Mouse (Mus musculus): ENCODE data around the gene Col6a5. TPM values are rescaled to one million over a fixed set of nuclear protein-coding genes. Genes with fewer than 3 reads are reported as not detected.

Col6a5 gene
- polyA plus RNA-seq, 1 experiment from 2014 or later = 0.05 TPM

DNA sequence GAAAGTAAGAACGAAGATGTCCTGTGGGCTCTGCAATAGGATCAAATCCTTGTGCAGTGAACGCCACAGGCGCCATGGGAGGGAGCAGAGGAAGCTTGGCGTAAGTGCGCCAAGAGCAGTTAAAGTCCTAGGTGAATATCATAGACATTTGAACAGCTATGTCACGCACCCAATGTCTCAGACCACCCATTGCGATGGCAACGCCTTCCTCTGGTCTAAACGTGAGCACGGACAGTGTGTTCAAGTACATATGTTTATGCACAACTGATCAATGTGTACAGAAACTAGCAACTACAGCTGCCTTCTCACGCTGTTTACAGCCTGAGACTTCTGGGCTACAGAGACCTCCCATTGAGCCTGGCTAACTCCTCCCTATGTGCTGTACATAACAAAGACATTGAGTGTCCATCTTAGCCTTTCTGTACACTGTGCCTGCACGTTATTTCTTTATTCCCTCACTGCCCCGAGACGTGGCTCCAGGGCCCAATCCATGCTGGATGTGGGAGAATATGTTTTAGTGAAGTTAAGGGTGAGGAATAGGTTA is 11.0 kb upstream of the Col6a5 start:
- Histone ChIP-seq H3K4me1 (replicated peaks) (no peaks in the 10 kb centered on the region), H3K4me2 (no peak overlapping the region), H3K9ac (no peak overlapping the region), H3K27me3 (no peaks in the 10 kb centered on the region), H3K36me3 (no peaks in the 10 kb centered on the region), H3K4me3 (replicated peaks) (no peak overlapping the region), H3K27ac (no peak overlapping the region), H3K9me3 (replicated peaks) (no peaks in the 10 kb centered on the region; the same call in 1 of the 2 replicates)
- no peak for ATAC-seq (ENCODE audit: low read depth)
- WGBS (ENCODE audit: insufficient replicate concordance) = 76% methylated on average over 14 of the region's 14 CpGs
- no peak for DNase-seq

DNA sequence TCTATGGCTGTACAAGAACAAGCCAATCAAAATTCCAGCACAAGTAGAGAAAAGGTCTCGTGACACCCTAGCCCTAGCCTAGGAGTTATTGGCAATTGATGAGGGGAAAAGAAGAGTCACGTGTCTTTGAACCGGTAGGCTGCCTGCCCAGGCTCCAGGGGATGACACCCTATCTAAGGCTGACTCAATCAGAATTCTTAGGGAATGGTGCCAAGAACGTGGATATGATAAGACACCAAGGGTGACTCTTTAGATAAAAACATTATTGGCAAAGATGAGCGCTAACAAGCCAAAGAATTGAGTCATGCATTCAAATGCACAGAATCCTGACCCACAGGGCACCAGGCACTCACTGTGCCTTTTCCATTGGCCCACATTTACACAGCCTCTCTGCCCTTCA is 10.5 kb upstream of the Col6a5 start:
- no peak overlapping the region for H3K27ac ChIP-seq

DNA sequence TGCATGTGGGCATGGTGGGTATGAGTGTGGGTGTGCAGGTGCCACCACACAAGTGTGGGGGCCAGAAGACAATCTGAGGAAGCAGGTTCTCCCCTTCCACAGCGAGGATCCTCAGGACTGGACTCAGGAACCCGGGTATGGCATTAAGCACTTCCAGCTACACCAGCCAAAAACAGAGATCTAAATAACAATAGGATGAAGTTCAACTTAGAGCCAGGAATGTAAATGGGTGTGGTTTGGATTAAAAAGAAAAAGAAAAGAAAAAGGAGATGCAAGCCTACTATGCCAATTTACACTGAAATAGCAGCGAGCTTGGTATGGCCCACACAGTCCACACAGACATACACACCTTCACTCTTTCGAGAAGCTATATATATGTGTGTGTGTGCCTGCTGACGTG is 7.5 kb upstream of the Col6a5 start:
- no peaks in the 10 kb centered on the region for H3K36me3 ChIP-seq
- H3K27ac ChIP-seq = no peak overlapping the region
- H3K9me3 ChIP-seq (replicated peaks) = no peaks in the 10 kb centered on the region
- no peak overlapping the region for H3K9ac ChIP-seq
- no peaks in the 10 kb centered on the region for H3K27me3 ChIP-seq
- DNase-seq (no peak), ATAC-seq (ENCODE audit: low read depth) (no peak)
- 47% methylated on average over 5 of the region's 5 CpGs for WGBS (ENCODE audit: insufficient replicate concordance)
- no peak overlapping the region for H3K4me3 ChIP-seq (replicated peaks)
- H3K4me1 ChIP-seq (replicated peaks) = no peaks in the 10 kb centered on the region
- no peak overlapping the region for H3K4me2 ChIP-seq

More for the DNA sequence above, 10.5 kb upstream of the Col6a5 start:
- no peak for DNase-seq
- no peaks in the 10 kb centered on the region for H3K4me1 ChIP-seq (replicated peaks)
- H3K9ac ChIP-seq = no peak overlapping the region
- no peaks in the 10 kb centered on the region; the same call in 1 of the 2 replicates for H3K9me3 ChIP-seq (replicated peaks)
- no peaks in the 10 kb centered on the region for H3K27me3 ChIP-seq
- no peak for ATAC-seq (ENCODE audit: low read depth)
- no peaks in the 10 kb centered on the region for H3K36me3 ChIP-seq
- no peak overlapping the region for H3K4me3 ChIP-seq (replicated peaks)
- H3K4me2 ChIP-seq = no peak overlapping the region
- WGBS (ENCODE audit: insufficient replicate concordance) = 53% methylated on average over 5 of the region's 5 CpGs

DNA sequence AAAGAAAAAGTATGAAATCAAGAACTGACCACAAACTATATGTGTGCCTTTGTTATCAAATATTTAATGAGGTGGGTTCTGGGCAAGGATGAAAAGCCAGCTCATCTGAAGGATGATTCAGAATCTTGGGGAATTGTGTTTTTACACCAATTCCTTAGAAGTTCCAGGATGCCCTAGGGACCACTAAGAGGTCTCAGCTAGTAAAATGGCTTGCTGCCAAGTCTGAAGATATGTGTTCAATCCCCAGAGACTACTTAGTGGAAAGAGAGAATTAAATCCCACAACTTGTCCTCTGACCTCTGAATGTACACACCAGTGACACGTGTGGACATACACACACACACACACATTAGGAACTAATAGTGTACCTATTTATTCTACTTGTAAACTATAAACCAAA is 1.3 kb downstream of the Col6a5 start:
- 65% methylated on average over 1 of the region's 1 CpGs for WGBS (ENCODE audit: insufficient replicate concordance)

DNA sequence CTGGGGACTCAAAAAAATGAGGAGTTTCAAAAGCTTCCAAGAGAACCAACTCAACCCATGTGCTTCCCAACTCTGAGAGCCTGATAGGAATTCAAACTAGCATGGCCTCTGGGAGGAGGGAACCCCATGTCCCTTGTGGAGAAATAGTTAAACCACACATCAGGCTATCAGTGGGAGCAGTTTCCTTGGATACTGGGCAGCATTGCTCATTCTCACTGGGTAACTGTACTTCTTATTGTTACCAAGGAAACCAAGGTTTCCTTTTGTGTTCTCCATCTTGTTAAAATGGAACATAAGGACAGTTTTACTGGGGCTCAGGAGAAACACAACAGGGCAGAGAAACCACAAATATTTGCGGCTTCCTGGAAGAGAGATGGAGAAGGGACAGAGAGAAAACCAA is 10.7 kb downstream of the Col6a5 start:
- no peak overlapping the region for H3K27ac ChIP-seq
- no peaks in the 10 kb centered on the region for H3K36me3 ChIP-seq
- no peaks in the 10 kb centered on the region for H3K9me3 ChIP-seq (replicated peaks)
- H3K4me1 ChIP-seq (replicated peaks) = no peaks in the 10 kb centered on the region
- no peak overlapping the region for H3K9ac ChIP-seq
- no peak overlapping the region for H3K4me2 ChIP-seq
- H3K4me3 ChIP-seq (replicated peaks) = no peak overlapping the region
- WGBS (ENCODE audit: insufficient replicate concordance) = 72% methylated on average over 1 of the region's 1 CpGs
- DNase-seq (no peak), ATAC-seq (ENCODE audit: low read depth) (no peak)
- no peaks in the 10 kb centered on the region for H3K27me3 ChIP-seq

More for the DNA sequence above, 1.3 kb downstream of the Col6a5 start:
- no peaks in the 10 kb centered on the region for H3K27me3 ChIP-seq
- H3K36me3 ChIP-seq = no peaks in the 10 kb centered on the region
- H3K4me2 ChIP-seq = no peak overlapping the region
- H3K27ac ChIP-seq = no peak overlapping the region
- no peak overlapping the region for H3K4me3 ChIP-seq (replicated peaks)
- ATAC-seq (ENCODE audit: low read depth) (no peak), DNase-seq (no peak)
- H3K9ac ChIP-seq = no peak overlapping the region
- no peaks in the 10 kb centered on the region for H3K9me3 ChIP-seq (replicated peaks)
- no peaks in the 10 kb centered on the region for H3K4me1 ChIP-seq (replicated peaks)

DNA sequence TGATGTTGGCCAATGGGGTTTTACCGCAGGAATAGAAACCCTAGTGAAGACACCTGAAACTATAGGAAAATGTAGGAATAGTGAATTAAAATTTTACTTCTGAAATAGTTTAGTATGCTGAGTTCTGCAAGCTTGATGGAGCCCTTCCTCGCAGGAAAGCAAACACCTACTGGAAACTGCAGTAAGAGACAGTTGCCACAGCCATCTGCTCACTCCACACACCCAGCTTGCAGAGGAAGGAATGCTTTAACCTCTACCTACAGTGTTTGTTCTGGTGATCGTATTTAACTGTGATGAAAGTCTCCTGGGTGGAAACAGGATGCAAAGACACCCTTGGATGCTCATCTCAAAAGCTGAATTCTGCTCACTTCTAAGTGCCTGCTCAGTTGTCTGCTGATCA is 12.9 kb downstream of the Col6a5 start:
- Histone ChIP-seq H3K27me3 (no peaks in the 10 kb centered on the region), H3K9ac (no peak overlapping the region), H3K27ac (no peak overlapping the region), H3K4me2 (no peak overlapping the region), H3K4me1 (replicated peaks) (no peaks in the 10 kb centered on the region), H3K36me3 (no peaks in the 10 kb centered on the region), H3K4me3 (replicated peaks) (no peak overlapping the region), H3K9me3 (replicated peaks) (no peaks in the 10 kb centered on the region)
- 51% methylated on average over 3 of the region's 3 CpGs for WGBS (ENCODE audit: insufficient replicate concordance)
- DNase-seq (no peak), ATAC-seq (ENCODE audit: low read depth) (no peak)

DNA sequence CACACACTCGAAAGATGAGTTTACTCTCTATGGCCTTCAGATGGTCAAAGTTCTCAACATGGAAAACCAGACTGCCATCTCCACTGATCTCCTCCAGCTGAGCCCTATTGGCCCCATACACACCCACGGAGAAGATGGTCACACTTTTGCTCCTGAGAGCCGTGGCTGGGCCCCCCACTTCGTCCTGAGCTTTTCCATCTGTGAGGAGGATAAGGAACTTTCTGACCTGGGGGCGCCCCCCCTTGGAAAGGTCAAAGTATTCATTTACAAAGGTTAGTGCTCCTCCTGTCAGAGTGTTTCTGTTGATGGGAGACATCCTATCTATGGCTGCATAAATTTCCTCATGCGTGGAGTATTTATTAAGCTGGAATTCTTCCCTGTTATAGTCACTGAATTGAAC is 26.6 kb downstream of the Col6a5 start:
- 47% methylated on average over 6 of the region's 6 CpGs for WGBS (ENCODE audit: insufficient replicate concordance)
- H3K4me1 ChIP-seq (replicated peaks) = no peaks in the 10 kb centered on the region
- ATAC-seq (ENCODE audit: low read depth) = no peak

DNA sequence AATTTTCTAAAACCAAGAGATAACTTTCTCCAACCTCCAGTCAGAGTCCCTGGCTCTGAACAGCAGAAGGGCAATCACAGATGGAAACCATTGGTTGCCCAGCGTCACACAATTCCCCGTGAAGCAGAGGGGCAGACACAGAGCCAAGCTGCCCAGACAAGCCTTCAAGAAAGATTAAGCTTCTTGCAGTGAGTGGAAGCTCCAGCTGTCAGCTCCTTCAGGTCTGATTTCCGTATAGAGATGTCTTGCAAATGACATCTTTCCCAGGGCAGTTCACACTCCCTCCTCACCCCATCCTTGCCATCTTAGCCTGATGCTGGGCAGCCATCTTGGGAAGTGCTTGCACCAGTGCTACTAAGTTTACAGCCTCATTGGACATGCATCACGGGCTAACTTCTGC is 31.2 kb downstream of the Col6a5 start:
- Histone ChIP-seq H3K36me3 (no peaks in the 10 kb centered on the region), H3K27me3 (no peaks in the 10 kb centered on the region), H3K27ac (no peak overlapping the region), H3K4me1 (replicated peaks) (no peaks in the 10 kb centered on the region), H3K4me3 (replicated peaks) (no peak overlapping the region), H3K9ac (no peak overlapping the region), H3K4me2 (no peak overlapping the region), H3K9me3 (replicated peaks) (no peaks in the 10 kb centered on the region; the same call in 1 of the 2 replicates)
- DNase-seq (no peak), ATAC-seq (ENCODE audit: low read depth) (no peak)
- WGBS (ENCODE audit: insufficient replicate concordance) = 59% methylated on average over 4 of the region's 4 CpGs

More for the DNA sequence above, 26.6 kb downstream of the Col6a5 start:
- H3K4me3 ChIP-seq (replicated peaks) = no peak overlapping the region
- no peaks in the 10 kb centered on the region for H3K36me3 ChIP-seq
- no peak for DNase-seq
- H3K27ac ChIP-seq = no peak overlapping the region
- H3K4me2 ChIP-seq = no peak overlapping the region
- H3K27me3 ChIP-seq = no peaks in the 10 kb centered on the region
- no peak overlapping the region for H3K9ac ChIP-seq
- no peaks in the 10 kb centered on the region for H3K9me3 ChIP-seq (replicated peaks)

DNA sequence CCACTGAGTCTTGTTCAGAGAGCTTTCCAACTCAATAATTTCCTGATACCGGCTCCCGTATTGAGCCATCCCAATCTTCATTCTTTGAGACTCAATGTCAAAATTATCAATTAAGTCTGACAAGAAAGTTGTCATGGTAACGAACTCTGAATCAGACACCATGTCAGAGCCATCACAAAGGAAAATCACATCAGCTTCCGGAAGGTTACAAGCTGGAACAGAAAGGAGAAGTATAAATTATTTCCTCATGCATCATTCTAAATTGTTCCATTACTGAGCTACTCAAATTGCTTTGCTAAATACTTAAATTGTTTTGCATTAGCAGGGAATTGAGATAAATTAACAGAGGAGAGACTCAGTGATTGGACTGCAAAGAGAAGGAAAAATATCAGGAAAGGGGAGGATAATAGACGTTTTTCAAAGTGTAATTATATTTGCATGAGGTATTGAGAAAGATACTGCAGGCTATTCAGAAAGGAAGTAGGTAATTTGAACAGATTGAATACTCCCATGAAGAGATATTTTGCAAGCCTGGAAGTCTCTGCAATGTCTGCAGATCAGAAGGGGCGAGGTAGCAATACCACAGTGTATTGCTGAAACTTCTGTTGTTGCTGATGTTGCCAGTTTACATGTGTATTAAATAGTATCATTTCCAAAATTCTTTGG is 31.9 kb downstream of the Col6a5 start:
- DNase-seq = no peak
- no peak overlapping the region for H3K27ac ChIP-seq
- H3K36me3 ChIP-seq = no peaks in the 10 kb centered on the region
- H3K4me2 ChIP-seq = no peak overlapping the region
- ATAC-seq (ENCODE audit: low read depth) = no peak
- 56% methylated on average over 6 of the region's 6 CpGs for WGBS (ENCODE audit: insufficient replicate concordance)
- H3K27me3 ChIP-seq = no peaks in the 10 kb centered on the region
- no peaks in the 10 kb centered on the region for H3K4me1 ChIP-seq (replicated peaks)
- H3K4me3 ChIP-seq (replicated peaks) = no peak overlapping the region
- no peaks in the 10 kb centered on the region; the same call in 1 of the 2 replicates for H3K9me3 ChIP-seq (replicated peaks)
- no peak overlapping the region for H3K9ac ChIP-seq

DNA sequence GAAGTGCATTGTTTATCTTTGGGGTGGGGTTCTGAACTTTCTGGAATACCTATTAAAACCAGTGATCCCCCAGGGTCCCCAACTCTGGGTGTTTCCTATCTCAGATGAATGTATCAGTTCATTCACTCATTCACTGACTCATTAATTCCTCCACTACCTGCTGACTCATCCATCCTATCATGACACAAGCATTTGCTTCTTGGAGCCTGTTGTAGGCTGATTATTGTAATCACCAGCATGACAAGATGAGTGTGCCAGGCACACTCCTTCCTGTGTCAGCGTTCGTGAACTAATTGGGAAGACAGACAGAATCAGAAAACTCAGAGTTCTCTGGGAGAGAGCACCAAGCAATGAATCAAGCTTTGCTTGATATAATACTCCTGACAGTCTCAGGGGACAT is 36.8 kb downstream of the Col6a5 start:
- Histone ChIP-seq H3K36me3 (no peaks in the 10 kb centered on the region), H3K4me3 (replicated peaks) (no peak overlapping the region), H3K27ac (no peak overlapping the region), H3K9me3 (replicated peaks) (no peaks in the 10 kb centered on the region; the same call in 1 of the 2 replicates), H3K4me1 (replicated peaks) (no peaks in the 10 kb centered on the region), H3K4me2 (no peak overlapping the region), H3K9ac (no peak overlapping the region), H3K27me3 (no peaks in the 10 kb centered on the region)
- WGBS (ENCODE audit: insufficient replicate concordance) = 44% methylated on average over 2 of the region's 2 CpGs
- no peak for DNase-seq
- no peak for ATAC-seq (ENCODE audit: low read depth)

DNA sequence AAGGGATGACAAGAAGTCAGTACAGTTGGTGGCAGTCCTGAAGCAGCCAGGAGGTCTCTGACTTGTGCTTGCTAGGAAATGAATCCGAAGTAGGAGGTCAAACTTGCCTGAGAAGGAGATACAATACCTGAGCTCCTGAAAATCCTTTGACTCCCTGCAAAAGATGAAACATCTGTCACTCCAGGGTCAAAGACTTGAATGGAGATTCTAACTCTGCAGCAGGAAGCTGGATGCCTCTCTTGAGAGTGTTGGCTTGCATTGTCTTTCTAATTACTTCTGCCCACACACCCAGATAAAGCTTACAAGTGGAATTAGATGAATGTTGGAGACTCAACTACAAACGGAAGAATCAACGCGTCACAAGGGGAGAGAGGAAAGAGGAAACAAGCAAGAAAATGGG is 45.3 kb downstream of the Col6a5 start:
- Histone ChIP-seq H3K9ac (no peak overlapping the region), H3K36me3 (no peaks in the 10 kb centered on the region), H3K4me3 (replicated peaks) (no peak overlapping the region), H3K27me3 (no peaks in the 10 kb centered on the region), H3K4me2 (no peak overlapping the region), H3K27ac (no peak overlapping the region), H3K9me3 (replicated peaks) (no peaks in the 10 kb centered on the region), H3K4me1 (replicated peaks) (no peaks in the 10 kb centered on the region)
- ATAC-seq (ENCODE audit: low read depth) (no peak), DNase-seq (no peak)
- WGBS (ENCODE audit: insufficient replicate concordance) = 25% methylated on average over 4 of the region's 4 CpGs

DNA sequence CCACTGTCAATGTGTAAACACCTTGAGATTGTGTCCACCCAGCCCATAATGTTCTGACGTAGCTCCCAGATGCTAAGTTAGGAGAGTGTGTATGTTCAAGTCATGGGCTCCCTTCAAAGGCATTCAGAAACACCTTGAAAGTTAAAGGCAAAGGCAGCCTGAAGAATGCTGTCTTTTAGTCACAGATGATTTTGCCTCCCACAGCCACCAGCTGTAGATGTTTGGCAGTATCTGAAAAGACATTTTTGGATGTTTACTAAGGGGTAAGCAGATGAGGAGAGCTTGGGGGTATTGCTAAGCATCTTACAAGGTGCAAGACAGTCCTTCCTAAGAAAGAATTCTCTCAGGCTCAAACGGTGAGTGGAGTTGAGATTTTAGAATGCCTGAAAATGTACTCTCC is 50.3 kb downstream of the Col6a5 start:
- no peaks in the 10 kb centered on the region for H3K4me1 ChIP-seq (replicated peaks)
- H3K27me3 ChIP-seq = no peaks in the 10 kb centered on the region
- no peaks in the 10 kb centered on the region for H3K9me3 ChIP-seq (replicated peaks)
- ATAC-seq (ENCODE audit: low read depth) (no peak), DNase-seq (no peak)
- 48% methylated on average over 2 of the region's 2 CpGs for WGBS (ENCODE audit: insufficient replicate concordance)
- H3K36me3 ChIP-seq = no peaks in the 10 kb centered on the region
- H3K4me3 ChIP-seq (replicated peaks) = no peak overlapping the region
- H3K9ac ChIP-seq = no peak overlapping the region
- H3K27ac ChIP-seq = no peak overlapping the region
- H3K4me2 ChIP-seq = no peak overlapping the region
